8 mouse cellular contexts compared by ENCODE assay signal in the genomic region with DNA sequence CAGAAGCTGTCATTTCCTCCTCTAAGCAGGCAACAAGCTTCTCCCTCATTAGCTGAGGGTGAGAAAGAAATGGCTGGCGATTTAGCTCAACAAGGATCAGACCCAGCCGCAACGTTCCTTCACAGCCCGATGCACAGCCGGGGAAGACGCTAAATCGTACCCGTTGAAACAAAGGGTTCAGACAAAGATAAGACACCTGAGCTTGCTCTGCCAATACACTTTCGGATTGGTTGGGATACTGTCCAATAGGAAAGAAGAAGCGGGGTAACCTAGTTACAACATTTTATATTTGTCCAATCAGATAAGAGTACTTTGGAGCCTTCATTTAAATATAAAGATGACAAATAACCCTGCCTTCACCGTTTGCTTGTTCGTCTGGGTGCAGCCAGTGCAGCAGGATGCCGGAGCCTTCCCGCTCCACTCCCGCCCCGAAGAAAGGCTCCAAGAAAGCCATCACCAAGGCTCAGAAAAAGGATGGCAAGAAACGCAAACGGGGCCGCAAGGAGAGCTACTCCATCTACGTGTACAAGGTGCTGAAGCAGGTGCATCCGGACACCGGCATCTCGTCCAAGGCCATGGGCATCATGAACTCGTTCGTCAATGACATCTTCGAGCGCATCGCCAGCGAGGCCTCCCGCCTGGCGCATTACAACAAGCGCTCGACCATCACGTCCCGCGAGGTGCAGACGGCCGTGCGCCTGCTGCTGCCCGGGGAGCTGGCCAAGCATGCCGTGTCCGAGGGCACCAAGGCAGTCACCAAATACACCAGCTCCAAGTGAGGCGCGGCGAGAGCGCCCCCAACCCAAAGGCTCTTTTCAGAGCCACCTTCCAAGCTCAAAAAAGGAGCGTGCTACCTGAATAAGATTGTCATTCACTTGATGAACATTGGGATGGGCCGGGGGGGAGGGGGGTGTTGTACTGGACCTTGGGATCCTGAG. TPM values are rescaled to one million over a fixed set of nuclear protein-coding genes. Genes with fewer than 3 reads are reported as not detected.
DNase-seq lines count a peak whose midpoint lies in the region; ATAC-seq and TF ChIP-seq lines count a peak whose summit lies in the region.

A gene (plus strand): TSS at position 379 of the 938 bp plus-strand sequence.

- no peaks in the 10 kb centered on the region for H3K36me3 ChIP-seq in heart, embryonic 11.5 days (ENCODE audit: control insufficient read depth, insufficient read depth, low read length)
- no peaks in the 10 kb centered on the region for H3K36me3 ChIP-seq in kidney, embryonic 16.5 days (ENCODE audit: insufficient read depth, low read length)
- H3K36me3 ChIP-seq in limb, embryonic 15.5 days: no peaks in the 10 kb centered on the region
- no peaks in the 10 kb centered on the region for H3K36me3 ChIP-seq in midbrain, postnatal 0 days (ENCODE audit: insufficient read depth, low read length)

- ATAC-seq in heart, embryonic 11.5 days (replicated peaks; ENCODE audit: insufficient number of reproducible peaks, low FRiP score, low TSS enrichment): peak; percentile 74
- ATAC-seq in kidney, embryonic 16.5 days (ENCODE audit: low FRiP score, low TSS enrichment): peak; percentile 90
- ATAC-seq in limb, embryonic 15.5 days (ENCODE audit: insufficient number of reproducible peaks, low FRiP score, low TSS enrichment, low read depth): peak; percentile 84
- peak; percentile 87 for ATAC-seq in midbrain, postnatal 0 days (ENCODE audit: low FRiP score)

- H3K27ac ChIP-seq in heart, embryonic 11.5 days (ENCODE audit: low read depth, low read length): peak within 1 kb of the TSS; percentile 68
- peak within 1 kb of the TSS; percentile 96 for H3K27ac ChIP-seq in kidney, embryonic 16.5 days (ENCODE audit: low read length)
- peak within 1 kb of the TSS; percentile 88 for H3K27ac ChIP-seq in limb, embryonic 15.5 days
- H3K27ac ChIP-seq in midbrain, postnatal 0 days (ENCODE audit: low read depth, low read length): peak within 1 kb of the TSS; percentile 97

- TF ChIP-seq CTCF in midbrain, postnatal 0 days (IDR thresholded peaks at IDR 0.05): peak; percentile 25; the same call in 1 of the 2 replicates

- peak; percentile 46 for DNase-seq in ovary, postnatal 36 days (ENCODE audit: low spot score)
- no peak for DNase-seq in ovary, adult 18-20 months (ENCODE audit: low spot score)
- peak; percentile 65 for DNase-seq in embryo, embryonic 11.5 days (ENCODE audit: low read depth, low spot score)
- peak; percentile 97 for DNase-seq in midbrain, postnatal 0 days (ENCODE audit: low spot score)
- DNase-seq in spleen, postnatal 4 days (ENCODE audit: low spot score in 2 of 2): peak; percentile 71 to 83

- H3K4me1 ChIP-seq in heart, embryonic 11.5 days (ENCODE audit: control insufficient read depth, insufficient read depth, low read length): peaks cover 16% of the 10 kb centered on the region; the same call in 1 of the 2 replicates
- peaks cover 24% of the 10 kb centered on the region for H3K4me1 ChIP-seq in kidney, embryonic 16.5 days (ENCODE audit: insufficient read depth, low read length)
- peaks cover 22% of the 10 kb centered on the region for H3K4me1 ChIP-seq in limb, embryonic 15.5 days
- peaks cover 4% of the 10 kb centered on the region; the same call in 1 of the 2 replicates for H3K4me1 ChIP-seq in midbrain, postnatal 0 days (ENCODE audit: insufficient read depth, low read length)

- peaks cover 43% of the 10 kb centered on the region for H3K27me3 ChIP-seq in heart, embryonic 11.5 days (ENCODE audit: control insufficient read depth, insufficient read depth, low read length)
- H3K27me3 ChIP-seq in kidney, embryonic 16.5 days (ENCODE audit: insufficient read depth, low read length): no peaks in the 10 kb centered on the region
- H3K27me3 ChIP-seq in limb, embryonic 15.5 days: peaks cover 11% of the 10 kb centered on the region
- no peaks in the 10 kb centered on the region for H3K27me3 ChIP-seq in midbrain, postnatal 0 days (ENCODE audit: insufficient read depth, low read length)

- no peaks in the 10 kb centered on the region for H3K9me3 ChIP-seq in heart, embryonic 11.5 days (replicated peaks; ENCODE audit: control insufficient read depth, low read length)
- no peaks in the 10 kb centered on the region for H3K9me3 ChIP-seq in kidney, embryonic 16.5 days (ENCODE audit: low read length)
- H3K9me3 ChIP-seq in limb, embryonic 15.5 days: no peaks in the 10 kb centered on the region
- no peaks in the 10 kb centered on the region for H3K9me3 ChIP-seq in midbrain, postnatal 0 days (ENCODE audit: low read length)

- peak within 1 kb of the TSS; percentile 66 for H3K9ac ChIP-seq in heart, embryonic 11.5 days (ENCODE audit: low read depth, low read length)
- peak within 1 kb of the TSS; percentile 74 for H3K9ac ChIP-seq in kidney, embryonic 16.5 days (replicated peaks; ENCODE audit: low read length)
- peak within 1 kb of the TSS; percentile 29; the same call in 1 of the 2 replicates for H3K9ac ChIP-seq in limb, embryonic 15.5 days
- peak within 1 kb of the TSS; percentile 86 for H3K9ac ChIP-seq in midbrain, postnatal 0 days (replicated peaks; ENCODE audit: low read length, poor library complexity, severe bottlenecking)

- peak within 1 kb of the TSS; percentile 72 for H3K4me2 ChIP-seq in heart, embryonic 11.5 days
- peak within 1 kb of the TSS; percentile 72 for H3K4me2 ChIP-seq in kidney, embryonic 16.5 days (replicated peaks; ENCODE audit: low read depth, low read length)
- peak within 1 kb of the TSS; percentile 69 for H3K4me2 ChIP-seq in limb, embryonic 15.5 days
- H3K4me2 ChIP-seq in midbrain, postnatal 0 days (ENCODE audit: low read depth, low read length, poor library complexity, severe bottlenecking): peak within 1 kb of the TSS; percentile 53

- H3K4me3 ChIP-seq in heart, embryonic 11.5 days (ENCODE audit: low read depth, low read length): peak within 1 kb of the TSS; percentile 42
- peak within 1 kb of the TSS; percentile 55 for H3K4me3 ChIP-seq in kidney, embryonic 16.5 days (ENCODE audit: low read length)
- H3K4me3 ChIP-seq in limb, embryonic 15.5 days: peak within 1 kb of the TSS; percentile 45
- H3K4me3 ChIP-seq in midbrain, postnatal 0 days (ENCODE audit: low read depth, low read length): peak within 1 kb of the TSS; percentile 54

- under 1% methylated on average over 41 of the region's 48 CpGs for WGBS in heart, embryonic 11.5 days (ENCODE audit: insufficient replicate concordance)
- WGBS in kidney, embryonic 16.5 days: under 1% methylated on average over 48 of the region's 48 CpGs
- under 1% methylated on average over 48 of the region's 48 CpGs for WGBS in limb, embryonic 15.5 days
- under 1% methylated on average over 48 of the region's 48 CpGs for WGBS in midbrain, postnatal 0 days

RNA-seq across cellular contexts. Expression of the gene that starts here (rescaled TPM):
- 6.4 and 8.4 TPM in 2 replicates for polyA plus RNA-seq in heart, embryonic 11.5 days (2014; fragmentation: Nextera tagmentation; extraction: Ambion mirVana)
- polyA plus RNA-seq in kidney, embryonic 16.5 days (2015; fragmentation: Nextera tagmentation; extraction: Ambion mirVana): 93.4 and 93.5 TPM in 2 replicates
- polyA plus RNA-seq in limb, embryonic 15.5 days (2015; fragmentation: Nextera tagmentation; extraction: Ambion mirVana): 12.6 and 31.7 TPM in 2 replicates
- total RNA-seq in midbrain, postnatal 0 days (2014; rRNA removed): 552 and 1,117 TPM in 2 replicates
- 114 and 126 TPM in 2 replicates for polyA plus RNA-seq in midbrain, postnatal 0 days (2015; fragmentation: Nextera tagmentation; extraction: Ambion mirVana)

Comparison
In these comparisons a context has a peak if more than half of its experiments do, and no peak if none do; other contexts are left out.
1. H3K9ac ChIP-seq: peak in every context shown above with its lines; median percentile 86 in midbrain, postnatal 0 days; 74 in kidney, embryonic 16.5 days; 66 in heart, embryonic 11.5 days; 29 in limb, embryonic 15.5 days.